Mouse (Mus musculus): ENCODE data around the gene Nfic.

Nfic gene

DNA sequence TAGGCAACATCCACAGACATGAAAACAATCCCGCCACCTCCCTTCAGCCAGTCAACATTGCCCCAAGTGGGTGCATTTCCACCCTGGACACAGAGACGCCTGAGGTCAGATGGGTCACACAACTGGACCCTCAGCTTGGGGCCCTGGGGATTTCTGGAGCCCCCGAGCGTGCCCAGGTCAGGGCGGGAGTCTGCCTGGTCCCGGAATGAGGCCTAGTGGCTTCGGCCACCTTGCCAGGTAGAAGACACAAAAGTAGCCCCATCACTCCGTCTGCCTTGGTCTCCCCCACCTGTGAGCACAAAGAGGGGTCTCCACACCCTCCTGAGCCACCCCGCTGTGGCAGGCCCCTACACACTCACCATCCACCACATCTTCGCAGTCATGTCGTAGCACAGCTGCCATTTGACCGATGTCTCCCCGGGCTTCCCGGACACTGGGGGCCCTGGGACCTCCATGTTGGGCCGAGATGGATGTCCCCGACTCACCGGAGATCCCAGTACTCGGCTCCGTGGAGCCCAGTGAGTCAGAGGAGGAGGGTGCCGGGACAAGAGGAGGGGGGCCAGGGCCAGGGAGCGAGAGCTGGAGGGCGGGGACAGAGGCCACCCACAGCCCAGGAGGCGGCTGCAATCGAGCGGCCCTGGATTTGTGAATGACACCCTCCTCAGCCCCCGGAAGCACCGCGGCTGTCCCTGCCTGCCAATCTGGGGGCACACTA lies at the start of gene Nfic:
Gene Nfic (minus strand): TSS at position 455 of the 715 bp plus-strand sequence.
- DNase-seq, result no peak

DNA sequence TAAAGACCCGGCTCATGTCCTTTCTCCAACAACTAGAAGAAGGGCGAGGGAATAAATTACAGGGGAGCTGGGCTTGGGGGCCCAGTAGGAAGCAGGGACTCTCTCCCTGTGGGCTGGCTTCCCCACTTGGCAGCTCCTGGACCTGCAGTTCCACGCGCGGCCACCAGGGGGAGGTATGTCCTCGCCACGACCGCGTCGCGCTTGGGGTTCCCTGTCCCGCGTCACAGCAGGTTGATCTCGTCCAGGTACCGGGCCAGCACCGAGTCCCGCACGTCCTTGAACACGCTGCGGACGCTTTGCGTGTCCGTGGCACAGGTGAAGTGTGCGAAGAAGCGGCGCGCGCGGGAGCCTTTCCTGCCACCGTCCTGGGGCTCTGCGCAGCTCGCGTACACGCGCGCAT lies 47.2 kb upstream of the Nfic start:
- peak; percentile 96 to 97 for DNase-seq

DNA sequence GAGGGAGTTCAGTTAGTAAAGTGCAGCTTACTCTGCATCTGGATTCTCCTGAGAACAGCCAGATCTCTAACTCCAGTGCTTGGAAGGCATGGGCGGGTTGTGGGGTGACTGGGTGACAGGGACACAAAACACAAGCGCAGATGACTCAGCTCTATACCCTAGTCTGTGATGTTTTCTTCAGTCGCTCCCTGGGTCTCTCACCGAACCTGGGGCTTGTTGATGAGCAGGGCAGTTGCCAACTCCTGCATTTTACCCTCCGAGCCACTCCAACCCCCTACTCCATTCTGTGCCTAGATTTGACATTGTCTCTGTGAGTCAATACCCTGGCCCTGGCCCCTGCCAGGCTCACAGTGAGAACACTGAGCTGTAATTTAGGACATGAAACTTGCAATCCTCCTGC lies 46.4 kb upstream of the Nfic start:
- no peak for DNase-seq

DNA sequence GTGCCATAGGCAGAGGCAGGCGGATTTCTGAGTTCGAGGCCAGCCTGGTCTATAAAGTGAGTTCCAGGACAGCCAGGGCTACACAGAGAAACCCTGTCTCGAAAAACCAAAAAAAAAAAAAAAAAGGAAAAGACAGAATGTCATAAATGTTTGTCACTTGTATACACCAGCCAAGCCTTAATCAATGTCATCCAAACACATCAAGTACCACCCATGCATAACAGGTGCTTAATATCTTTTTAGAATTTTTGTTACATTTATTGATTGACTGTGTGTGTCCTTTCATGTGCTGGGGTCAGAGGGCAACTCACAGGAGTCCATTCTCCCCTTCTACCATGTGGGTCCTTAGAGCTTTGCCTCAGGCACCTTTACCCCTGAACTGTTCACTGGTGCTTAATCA lies 44.6 kb upstream of the Nfic start, which contains the start of gene S1pr4:
Gene S1pr4 (minus strand): TSS at position 101 of the 400 bp plus-strand sequence.
- DNase-seq, result no peak

DNA sequence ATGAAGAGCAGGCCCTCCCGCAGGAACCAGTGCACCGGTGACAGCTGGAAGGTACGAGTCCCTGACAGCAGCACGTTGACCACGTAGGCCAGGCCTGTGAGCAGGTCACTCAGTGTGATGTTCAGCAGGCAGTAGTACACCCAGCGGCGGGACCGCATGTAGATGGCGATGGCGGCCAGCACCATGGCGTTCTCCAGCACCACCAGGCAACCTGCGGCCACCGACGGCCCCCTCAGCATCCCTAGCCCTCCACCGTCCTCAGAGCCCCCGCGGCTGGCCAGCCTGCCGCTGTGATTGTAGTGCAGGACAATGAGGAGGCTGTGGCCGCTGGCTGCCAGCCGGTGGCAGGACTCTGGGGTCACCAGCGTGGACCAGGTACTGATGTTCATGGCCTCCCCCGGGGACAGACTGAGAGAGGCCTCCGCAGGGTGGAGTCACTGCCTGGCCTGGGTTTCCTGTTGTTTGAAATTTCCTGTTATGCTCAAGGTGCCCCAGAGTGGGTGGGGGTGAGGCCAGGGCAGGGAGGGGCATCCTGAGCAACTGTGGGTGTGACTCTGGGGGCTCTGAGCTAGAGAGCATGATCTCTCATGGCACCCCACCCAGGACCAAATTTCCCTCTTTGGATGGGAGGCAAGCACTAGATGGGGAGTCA lies 43.9 kb upstream of the Nfic start:
- peak; percentile 78 to 81 for DNase-seq

DNA sequence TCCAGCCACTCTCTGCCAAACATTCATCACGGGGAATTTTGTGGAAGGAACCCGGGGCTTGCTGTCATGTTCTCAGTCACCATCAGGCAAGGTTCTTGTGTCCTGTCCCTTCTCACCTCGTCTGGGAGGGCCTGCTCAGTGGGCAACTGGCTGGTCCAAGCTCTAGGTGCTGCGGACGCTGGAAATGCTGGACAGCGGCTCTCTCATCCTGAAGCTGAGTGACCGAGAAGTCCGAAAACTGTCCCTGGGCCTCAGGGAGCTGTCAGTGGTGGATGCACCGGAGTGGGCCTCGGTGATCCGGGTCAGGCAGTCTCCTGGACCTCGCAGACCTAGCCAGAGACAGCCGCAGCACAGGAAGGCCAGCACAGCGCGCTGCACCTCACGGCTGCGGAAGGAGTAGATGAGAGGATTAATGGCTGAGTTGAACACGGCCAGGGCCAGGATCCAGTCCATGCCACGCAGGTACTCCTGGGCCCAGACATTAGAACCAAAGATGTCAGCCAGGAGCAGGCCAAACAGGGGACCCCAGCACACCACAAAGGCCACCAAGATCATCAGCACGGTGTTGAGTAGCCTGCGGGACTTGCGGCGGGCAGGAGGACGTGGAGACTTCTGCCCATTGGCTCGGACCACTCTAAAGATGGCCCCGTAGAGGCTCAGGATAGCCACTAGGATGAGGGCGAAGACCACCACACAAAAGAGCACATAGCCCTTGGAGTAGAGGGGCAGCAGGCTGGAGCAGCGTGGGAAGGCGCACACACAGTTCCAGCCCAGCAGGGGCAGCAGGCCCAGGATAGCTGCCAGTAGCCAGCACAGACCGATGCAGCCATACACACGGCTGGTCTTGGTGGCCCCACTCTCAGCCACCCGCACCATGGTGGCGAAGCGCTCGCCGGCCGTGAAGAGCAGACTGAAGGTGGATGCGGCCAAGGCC lies 43.1 kb upstream of the Nfic start:
- DNase-seq, result peak; percentile 49 to 54

DNA sequence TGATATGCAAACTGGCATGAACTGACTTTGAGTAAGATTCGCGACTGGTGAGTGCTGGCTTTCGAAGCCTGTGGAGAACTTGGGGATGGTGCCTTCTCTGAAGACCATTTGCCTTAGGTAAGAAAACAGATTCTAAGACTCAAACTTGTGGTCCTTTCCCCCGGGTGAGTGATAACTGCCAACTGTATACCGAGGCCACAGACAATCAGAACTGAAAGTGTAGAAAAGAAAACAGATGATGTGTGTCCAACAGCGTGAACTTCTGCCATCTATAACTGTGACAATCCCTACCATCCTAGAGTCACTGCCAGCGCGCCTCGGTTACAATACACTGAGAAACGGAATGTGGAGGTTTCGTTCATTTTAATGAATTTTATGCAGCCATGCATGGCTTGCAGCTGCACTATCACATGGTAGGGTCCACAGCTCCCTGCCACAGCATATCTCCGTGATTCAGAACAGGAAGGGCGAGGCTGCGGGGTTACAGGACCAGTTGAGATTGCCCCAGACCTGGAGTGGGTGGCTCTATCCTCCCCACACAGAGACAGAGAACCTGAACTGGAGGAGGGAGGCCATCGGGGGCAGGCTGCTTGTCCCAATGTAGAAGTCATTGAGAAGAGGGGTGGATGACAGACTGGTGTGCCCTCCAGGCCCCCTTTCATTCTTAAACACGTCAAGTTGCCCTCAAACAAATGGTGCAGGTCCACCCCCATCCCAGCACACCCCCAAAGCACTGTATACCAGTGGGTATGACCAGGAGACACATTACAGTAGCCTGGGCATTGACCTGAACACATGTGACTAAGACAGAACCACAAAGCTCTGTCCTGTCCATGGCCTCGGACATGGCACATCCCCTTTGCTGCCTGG lies 42.2 kb upstream of the Nfic start:
- peak; percentile 54 to 61 for DNase-seq

DNA sequence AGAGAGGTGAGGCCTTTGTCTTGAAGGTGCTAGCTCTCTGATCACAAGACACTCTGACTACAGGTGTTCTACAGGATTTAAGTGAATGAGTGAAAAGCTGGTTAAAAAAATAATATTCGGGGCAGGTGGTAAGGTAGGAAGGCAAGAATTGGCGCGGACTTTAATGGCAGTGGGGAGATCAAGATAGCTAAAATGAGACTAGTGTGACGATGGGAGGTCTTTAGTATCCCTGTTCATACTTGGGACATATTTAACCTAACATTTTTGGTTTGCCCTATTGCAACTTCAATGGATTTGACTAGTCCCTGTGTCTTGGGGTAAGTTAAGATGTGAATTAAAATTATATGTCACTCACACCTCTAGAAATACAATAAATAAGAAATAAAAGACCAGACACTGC lies 41.5 kb upstream of the Nfic start:
- DNase-seq, result no peak

DNA sequence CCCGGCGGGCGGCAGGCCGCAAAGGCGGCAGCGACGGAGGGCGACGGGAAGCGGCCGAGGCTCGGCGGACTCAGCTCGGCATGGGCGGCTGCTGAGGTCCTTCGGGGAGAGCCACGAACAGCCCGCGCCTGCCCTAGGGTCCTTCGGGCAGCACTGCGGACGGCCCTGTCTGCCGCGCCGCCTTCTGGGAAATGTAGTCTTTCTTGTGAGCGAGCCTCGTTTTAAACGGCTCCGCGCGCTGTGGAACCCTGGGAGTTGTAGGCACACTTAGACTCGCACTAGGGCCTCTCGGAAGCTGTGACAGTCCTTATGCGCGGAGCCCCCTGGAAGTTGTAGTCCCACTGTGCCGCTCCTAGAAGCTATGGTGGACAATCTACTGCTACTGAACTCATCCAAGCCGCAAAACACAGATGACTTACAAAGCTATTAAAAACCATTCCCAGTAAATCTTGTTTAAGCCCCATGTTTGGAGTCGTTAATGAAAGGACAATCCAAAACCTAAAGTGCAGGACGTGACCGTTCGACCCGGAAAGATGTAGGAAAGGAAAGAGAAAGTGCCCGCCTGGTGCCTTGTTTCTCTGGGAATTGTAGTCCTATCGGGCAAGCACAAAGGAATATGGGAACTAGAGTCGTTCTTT lies 40.9 kb upstream of the Nfic start, which contains the start of gene Ncln:
Gene Ncln (minus strand): TSS at position 129 of the 638 bp plus-strand sequence.
- DNase-seq, result peak; percentile 98 to 99

DNA sequence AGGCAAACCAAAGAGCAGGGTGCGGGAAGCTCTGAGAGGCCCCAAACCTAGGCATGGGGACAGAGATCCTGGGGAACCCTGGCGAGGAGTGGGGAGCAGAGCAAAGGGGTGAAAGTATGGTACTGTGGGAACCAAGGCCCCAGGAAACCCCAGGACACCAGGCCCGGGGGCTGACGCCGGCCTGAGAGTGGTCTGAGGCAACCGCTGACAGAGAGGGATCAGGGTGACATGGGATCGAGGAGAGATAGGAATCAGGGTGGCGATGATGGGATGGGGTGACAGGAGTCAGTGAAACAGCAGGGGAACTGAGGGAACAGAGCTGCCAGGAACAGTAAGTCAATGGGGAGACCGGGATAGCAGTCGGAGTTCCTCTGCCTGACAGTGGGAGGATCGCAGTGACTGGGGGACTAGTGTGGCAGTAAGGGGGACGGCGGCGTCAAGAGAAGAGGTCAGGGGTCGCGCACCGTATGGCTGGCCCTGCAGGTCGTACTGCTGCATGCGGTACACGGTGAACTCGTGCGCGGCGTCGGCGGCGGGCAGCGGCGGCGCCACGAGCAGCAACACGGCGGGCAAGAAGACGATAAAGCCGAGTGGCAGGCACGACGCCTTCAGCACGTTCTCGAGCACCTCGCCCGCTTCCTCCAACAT lies 40.3 kb upstream of the Nfic start:
- no peak for DNase-seq

DNA sequence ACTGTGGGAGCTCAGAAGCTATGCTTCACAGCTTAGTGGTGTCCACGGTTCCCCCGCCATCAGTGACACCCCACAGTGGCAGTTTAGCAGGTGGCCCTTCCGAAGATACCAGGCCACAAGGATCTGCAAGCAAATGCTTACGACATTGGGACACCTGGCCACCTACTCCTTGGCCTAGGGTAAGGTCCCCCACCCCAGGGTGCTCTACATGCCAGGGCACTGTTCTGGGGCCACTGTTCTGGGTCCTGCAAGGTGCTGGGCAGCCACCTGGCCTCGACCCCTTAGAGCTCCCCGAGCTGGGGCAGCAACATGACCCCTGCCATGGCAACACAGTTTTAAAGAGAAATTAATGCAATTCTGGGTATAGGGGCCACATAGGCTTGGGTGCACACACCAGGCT lies 39.7 kb upstream of the Nfic start:
- no peak for DNase-seq

DNA sequence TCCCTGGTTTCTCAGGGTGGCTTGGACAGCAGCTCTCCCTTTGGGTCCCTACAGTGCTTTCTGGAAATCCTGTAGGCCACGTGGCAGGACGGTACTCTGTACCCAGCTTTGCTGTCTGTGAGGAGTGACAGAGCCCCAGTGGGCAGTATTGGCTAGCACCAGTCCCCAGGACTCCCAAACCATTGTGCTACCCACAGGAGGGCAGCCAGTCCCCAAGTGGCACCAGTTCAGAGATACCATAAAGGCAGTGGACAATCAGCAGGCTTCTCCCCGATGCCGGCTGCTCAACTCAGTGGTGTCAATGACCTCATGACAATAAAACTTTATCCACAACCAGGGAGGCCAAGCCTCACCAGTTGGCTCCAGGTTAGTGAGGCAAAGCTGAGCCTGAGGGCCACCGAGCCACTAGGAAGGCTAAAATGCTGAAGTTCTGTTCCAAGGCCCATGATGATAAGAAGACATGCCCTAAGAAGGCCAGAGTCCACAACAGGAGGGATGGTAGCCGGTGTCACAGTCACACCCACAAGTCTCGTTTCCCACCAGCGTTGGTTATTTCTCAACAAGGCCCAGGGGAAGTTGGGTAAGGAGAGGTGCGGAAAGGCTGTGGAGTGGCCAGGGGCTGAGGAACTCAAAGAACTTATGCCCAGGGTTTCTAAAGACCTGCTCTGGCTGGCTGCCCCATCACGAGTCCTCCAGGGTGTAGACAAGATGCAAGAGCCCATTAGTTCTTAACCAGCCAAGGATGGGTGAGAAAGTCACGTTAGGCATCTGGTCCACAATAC lies 39.0 kb upstream of the Nfic start:
- no peak for DNase-seq

DNA sequence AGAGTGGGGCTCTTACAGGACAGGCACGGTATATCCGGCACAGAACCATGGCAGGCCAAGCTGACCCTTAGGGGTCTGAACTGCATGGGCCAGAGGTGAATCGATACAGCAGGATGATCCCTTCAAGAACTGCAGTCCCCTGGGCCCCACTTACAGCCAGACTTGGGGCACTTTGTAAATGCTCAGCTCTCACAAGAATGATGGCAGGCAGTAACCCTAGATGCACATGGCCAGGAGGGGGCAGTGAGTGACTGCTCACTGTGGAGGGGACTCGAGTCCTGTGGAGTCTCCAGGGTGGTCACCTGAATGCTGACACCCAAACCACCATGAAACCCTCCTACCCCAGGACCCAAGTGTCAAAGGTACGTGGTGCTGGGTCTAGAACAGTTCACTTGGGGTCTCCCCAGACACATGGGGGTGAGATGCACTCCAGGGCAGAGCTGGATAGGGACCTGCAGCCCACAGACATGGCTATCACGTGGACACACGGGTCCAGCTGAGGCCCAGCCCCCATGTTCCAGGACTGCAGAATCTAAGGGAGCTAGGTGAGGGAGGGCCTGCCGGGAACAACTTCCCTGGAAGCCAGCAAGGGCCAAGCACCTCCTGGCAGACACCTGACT lies 38.3 kb upstream of the Nfic start:
- DNase-seq, result peak; percentile 53 to 56

DNA sequence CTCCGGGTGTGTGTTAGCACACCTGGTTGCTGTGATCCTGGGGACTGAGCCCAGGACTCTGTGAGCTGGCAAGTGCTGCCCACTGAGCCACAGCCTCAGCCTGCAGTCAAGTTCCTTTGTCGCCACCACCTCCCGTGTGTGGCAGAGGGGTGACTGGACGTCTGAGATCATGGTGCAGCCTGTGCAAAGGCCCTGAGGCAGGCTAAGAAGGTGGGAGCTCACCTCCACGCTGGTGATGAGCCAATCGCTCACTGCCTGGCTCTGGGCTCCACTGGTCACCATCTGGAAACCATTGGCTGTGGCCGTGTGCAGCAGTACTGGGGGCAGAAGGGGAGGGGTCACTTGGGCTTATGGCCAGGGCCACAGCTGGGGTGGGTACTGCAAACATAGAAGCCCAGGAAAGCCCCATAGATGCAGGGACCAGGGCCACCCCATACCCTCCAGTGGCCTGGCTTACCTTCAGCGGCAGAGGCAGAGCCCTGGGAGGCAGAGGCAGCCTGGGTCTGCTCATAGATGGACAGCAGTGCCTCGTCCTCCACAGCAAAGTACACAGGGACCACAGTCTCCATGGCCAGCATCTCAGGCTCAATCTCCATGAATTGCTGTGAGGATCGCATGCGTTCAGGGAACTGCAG lies 37.3 kb upstream of the Nfic start:
- DNase-seq, result no peak

DNA sequence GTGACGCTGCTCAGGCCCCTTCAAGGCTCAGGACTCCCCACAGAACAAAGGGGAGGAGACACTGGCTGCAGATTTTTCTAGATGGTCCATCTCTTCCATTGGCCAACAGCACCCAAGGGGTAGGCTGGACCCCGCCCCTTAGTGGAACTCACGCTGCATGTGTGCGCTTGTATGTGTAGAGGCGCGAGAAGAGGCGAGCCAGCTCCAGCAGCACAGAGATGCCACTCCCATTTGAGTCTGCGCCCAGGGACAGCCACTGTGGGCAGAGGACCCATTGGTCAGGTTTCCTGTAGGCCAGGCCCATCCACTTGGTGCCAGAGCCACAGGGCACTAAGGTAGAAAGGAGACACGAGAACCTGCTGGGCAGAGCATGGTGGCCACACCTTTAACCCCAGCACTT lies 35.6 kb upstream of the Nfic start:
- DNase-seq, result no peak

DNA sequence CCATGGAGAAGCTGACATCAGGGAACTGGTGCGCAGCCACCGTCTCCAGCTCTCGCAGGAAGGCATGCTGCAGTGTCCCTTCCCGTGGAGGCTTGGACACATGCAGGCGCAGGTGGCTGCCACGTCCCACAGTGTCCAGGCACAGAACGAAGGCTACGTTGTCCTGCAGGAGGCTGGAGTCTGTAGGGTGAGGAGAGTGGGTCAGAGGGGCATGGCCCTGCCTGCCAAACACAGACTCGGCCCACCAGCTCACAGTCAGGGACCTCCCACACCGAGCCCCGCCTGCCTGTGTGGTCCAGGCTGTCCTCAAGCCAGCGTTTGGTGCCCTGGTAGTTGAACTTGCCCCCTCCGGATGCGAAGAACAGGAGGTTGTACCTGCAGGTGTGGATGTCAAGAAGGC lies 34.5 kb upstream of the Nfic start:
- DNase-seq, result no peak

DNA sequence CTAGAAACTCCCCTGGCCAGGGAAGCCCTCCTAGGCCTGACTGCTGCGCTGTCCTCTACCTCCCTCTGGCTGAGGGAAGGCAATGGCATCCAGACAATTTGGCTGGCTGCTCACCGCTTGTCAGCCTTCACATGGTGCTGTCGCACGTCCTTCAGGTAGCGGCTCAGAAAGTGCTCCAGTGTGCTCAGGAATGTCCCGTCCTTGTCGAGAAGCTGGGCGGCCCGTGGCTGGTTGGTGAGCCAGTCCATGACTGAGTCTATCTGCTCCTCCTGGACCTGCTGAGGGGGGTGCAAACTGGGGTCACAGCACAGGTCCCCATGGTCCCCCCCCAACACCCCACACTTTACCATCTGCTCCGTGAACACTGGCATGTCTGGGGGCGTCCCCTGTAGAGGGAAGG lies 32.6 kb upstream of the Nfic start:
- DNase-seq, result no peak

DNA sequence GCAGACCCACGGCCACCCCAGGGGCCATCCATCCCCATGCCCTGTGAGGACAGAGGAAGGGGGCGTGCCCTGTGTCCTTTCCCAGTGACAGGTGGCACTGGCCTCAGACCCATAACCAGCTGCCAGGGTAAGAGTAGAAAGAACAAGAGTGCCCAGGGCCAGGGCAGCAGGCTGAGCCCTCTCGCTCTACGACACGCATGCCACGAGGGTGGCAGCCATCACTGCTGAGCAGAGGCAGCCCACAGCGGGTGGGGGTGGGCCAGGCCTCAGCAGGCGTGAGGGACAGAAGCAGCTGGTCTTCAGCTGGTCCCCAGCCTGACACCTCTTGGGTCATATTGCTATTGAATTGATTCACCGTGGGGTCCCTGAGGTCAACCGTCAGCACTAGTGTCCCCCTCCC lies 31.1 kb upstream of the Nfic start:
- DNase-seq, result no peak

DNA sequence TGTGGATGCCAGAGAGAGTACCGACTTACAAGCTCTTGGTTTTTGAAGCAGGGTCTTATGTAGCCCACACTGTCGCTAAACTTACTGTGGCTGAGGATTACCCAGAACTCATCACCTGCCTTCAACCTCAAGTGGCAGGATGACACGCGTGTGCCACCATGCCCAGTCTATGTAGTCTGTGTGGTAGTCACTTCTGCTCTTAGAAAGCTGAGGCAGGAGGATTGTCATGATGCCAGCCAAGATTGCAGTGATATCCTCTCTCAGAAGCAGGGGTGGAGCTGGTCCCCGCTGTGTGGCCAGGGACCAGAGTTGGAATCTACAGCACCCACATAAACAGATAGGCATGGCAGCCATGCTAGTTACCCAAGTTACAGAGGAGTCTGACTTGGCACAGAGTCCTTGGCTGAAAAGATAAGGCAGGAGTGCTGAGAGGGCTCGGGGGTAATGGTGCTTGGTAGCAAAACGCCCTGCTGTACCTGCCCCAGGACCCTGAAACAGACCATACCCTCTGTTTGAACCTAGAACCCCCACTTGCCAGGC lies 30.1 kb upstream of the Nfic start:
- no peak for DNase-seq

Data from B cell, adult 2 months (primary cell).